Mouse (Mus musculus): Measurements from ENCODE around the gene Tpgs1.

Tpgs1 gene

DNA sequence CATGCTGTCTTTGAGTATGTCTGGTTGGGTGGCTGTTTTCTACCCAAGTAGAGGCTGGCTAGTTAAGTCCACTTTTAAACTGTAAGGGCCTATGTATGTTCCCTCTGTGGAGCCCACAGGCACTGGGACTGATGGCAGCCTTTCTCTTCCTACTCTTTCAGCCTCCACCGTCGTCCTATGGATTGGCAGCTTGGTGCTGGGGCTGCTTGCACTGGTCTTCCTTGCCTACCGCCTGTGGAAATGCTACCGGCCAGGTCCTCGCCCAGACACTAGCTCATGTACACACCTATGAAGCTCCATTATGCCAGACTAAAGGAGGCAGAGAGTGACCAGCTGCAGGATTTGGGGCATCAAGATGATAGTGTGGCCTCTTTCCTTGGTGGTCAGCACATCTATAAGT is 1.1 kb upstream of the Tpgs1 start:
- DNase-seq (ENCODE audit: low read depth, low spot score): no peak

DNA sequence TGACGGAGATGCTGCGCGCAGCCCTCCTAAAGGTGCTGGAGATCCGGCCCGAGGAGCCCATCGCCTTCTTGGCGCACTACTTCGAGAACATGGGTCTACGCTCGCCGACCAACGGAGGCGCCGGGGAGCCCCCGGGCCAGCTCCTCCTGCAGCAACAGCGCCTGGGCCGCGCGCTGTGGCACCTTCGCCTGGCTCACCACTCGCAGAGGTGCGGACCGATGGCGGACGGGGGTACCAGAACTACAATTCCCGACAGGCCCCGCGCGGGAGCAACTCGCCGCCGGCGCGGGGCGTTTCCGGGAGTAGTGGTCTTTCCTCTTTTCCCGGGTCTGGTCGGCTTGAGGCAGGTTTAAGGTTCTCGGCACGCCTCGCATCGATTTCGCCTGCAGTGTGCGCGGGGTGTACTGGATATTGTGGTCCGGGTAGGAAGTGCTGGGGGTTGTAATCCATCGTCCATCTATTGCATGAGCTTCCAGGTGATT is 448 bp downstream of the Tpgs1 start:
- DNase-seq (ENCODE audit: low read depth, low spot score): peak; percentile 76

DNA sequence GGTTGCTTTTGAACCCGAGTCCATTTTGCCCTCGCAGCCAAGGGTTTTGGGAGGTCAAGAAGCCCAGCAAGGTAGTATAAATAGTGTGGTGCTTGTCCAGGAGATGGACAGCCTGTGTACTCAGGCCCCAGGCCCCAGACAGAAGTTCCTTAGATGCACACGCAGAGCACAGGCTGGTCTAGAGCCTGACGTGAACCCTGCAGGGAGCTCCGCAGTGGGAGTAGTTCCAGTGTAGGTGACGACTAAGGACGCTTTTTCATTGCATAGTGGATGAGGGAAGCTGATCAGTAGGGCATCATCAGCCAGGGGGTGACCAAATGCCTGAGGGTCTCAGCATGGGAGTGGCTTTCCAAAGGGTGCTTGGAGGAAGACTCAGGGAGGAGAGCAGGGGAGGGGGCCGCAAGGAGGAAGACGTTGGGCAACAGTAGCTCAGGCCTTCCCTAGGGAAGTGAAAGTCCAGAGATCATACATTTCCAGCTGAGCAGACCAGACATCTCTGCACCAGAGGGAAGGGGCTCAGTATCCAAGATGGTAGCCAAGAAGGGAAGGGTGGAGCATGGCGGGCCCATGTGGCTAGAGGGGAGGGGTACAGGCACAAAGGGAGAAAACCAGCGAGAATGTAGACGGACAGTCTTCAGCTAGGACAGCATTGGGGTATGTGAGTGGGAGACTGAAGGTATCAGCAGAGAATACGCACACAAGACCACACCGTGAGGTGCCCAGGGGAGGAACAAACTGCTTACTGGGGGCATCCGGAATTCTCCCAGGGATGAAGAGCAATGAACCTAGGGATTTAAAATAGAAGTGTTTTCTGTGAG is 1.1 kb downstream of the Tpgs1 start:
- no peak for DNase-seq (ENCODE audit: low read depth, low spot score)

DNA sequence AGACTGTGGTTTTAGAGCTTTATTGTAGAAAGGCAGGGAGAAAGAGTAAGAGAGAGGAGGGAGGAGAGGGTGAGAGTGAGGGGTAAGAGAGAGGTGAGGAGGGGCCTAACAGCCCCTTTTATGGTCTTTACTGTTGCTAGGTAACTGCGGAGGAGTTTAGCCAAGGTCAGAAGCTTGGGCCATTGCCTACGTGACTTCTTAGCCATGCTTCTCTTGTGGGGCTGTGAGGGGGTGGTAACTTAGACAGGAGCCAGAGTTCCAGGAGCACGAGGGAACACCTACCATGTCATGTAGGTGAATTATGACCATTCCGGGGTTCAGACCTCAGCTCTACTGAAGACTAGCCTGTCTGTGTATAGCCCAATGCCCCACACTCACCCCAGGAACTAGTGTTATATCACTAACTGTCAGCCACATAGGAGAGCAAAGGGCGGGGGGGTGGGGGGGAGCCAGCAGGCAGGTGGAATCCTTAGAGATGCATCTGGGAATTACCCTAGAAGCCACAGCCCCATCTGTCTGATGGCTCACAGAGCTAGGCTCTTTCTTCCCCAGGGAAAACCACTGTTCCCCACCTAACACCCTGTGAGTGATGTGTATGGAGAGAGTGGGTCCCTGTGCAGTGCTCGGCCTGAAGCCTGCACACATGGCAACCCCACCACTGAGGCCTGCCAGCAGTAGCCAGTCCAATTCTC is 2.4 kb downstream of the Tpgs1 start:
- DNase-seq (ENCODE audit: low read depth, low spot score): no peak

DNA sequence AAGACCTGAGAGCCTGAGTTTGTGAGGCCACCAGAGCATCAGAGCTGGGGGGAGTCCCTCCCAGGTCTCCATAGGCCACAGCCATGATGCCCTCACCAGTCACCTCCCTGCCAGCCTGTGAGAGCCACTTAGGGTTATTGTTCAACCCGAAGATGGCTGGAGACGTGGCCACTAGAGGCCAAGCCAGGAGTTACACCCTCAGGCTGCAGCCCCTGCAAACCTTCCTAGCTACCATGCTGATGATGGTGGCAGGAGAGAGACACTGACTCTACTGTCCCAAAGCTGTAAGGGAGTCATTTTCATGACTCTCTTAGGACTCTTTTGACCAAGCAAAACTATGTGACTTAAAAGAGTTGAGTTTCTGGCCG is 2.9 kb downstream of the Tpgs1 start:
- DNase-seq (ENCODE audit: low read depth, low spot score): no peak

DNA sequence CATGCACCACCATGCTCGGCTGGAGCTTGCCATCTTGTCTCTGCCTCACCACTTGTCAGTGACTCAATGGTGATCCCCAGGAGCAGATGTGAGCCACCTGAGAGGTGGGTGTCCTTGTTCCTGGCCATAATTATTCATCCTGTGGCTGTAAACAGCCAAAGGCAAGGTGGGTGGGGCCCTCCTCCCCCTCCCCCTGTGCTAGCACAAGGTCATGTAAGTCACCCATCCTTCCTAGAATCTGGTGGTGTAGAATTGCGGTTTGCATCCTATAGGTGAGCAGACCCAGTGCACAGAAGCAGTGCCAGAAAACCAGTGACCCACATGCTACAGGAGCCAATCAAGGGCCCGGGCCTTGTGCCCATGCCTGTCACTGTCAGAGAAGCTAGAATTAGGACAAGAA is 3.9 kb downstream of the Tpgs1 start:
- DNase-seq (ENCODE audit: low read depth, low spot score): no peak

DNA sequence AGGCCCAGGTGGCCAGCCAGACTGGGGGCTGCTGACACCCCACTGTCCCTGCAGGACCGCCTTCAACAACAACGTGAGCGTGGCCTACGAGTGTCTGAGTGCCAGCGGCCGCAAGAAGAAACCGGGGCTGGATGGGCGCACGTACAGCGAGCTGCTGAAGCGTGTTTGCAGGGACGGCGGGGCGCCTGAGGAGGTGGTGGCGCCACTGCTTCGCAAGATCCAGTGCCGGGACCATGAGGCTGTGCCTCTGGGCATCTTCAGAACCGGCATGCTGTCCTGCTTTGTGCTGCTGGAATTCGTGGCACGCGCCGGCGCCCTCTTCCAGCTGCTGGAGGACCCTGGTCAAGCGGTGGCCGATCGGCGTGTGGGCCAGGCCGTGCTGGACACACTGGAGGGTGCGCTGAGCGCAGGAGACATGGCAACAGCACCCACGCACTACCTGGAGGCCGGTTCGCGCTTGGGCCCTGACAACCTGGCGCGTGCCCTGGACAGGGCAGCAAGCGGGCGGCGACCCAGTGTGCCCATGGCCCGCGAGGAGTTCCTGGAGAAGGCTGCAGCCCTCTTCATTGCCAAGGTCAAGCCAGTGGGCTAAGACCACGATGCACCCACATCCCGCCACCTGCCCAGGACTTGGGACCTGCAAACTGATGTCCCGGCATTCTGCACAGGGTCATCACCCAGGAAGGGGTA is 6.3 kb downstream of the Tpgs1 start:
- no peak for DNase-seq (ENCODE audit: low read depth, low spot score)

DNA sequence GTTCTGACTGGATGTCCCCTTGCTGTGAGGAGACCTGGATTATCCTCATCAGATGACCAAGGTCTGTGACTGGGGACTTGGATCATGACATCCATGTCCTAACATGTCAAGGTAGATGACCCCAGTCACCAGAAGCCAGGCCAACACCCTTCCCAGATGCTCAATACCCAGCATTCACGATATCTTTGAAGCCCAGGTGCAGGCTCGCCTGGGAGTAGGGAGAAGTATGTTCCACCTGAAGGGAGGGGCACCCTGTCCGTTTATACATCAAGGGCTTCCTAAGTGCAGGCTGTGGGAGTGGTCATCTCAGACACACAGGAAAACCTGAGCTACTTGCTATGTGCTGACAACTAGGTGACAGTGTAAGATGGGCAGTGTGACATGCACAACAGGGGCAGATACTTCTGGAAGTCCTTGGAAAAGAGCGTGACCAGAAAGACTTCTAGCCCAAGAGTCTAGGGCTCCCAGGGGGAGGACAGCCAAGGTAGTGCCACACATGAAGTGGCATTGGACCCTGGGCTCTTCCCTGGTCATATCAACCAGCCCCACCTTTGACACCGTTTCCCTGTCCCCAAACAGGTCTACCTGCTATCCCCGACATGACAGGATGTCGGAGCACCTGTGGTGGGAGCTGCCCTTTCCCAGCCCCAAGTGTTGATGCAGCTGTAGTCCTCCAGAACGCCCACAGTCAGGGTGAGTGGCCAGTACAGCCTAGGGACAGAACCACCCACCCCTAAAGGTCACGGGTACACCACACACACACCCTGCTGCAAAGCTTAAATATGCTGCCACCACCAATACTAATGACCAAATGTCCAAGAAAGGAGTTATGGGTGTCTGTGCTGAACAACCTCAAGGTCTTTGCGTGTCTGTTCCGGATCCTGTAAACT is 11.7 kb downstream of the Tpgs1 start:
- no peak for DNase-seq (ENCODE audit: low read depth, low spot score)

DNA sequence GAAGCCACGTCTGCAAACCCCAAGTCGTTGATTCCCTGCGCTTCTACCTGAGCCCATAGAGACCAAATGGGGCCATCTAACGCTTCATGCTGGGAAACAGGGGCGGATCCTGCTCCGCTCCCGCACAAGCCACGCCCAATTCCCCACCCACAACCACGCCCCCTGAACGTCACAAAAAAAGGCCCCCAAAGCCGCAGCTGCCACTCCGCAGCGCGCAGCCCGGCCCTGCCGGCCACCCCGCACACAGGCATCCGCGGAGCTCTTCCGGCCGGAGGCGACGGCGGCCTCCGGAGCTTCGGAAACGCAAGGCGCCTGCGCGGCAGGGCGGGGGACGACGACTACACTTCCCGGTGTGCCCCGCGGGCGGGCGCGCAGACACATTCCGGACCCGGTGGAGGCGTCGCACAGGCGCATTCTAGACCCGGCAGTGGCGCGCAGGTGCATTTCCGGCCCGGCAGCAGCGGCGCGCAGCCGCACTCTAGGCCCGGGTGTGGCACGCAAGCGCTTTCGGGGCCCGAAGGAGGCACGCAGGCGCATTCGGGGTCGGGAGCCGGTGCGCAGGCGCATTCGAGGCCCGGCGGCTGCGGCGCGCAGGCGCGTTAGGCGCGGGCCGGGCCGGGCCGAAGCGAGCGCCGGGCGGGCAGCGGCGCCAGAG is 12.5 kb downstream of the Tpgs1 start, which contains the start of gene Cdc34:
Gene Cdc34 (plus strand): TSS at position 605 of the 655 bp plus-strand sequence.
- DNase-seq (ENCODE audit: low read depth, low spot score): peak; percentile 100

DNA sequence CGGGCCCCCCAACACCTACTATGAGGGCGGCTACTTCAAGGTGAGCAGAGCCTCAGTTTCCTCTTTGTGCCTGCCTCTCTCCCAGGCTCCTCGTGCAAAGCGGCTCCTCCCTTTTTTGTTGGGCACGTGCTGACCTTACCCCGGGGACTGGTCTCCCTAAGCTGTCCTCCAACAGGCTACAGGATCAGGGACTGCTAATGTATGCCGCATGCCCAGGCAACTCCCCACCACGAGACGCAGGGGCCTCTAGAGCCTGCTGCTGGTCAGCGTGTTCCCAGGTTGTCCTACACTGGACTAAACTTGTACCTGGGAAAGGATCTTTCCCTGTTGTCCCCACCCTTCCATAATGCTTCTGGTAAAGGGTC is 13.4 kb downstream of the Tpgs1 start:
- DNase-seq (ENCODE audit: low read depth, low spot score): peak; percentile 45

DNA sequence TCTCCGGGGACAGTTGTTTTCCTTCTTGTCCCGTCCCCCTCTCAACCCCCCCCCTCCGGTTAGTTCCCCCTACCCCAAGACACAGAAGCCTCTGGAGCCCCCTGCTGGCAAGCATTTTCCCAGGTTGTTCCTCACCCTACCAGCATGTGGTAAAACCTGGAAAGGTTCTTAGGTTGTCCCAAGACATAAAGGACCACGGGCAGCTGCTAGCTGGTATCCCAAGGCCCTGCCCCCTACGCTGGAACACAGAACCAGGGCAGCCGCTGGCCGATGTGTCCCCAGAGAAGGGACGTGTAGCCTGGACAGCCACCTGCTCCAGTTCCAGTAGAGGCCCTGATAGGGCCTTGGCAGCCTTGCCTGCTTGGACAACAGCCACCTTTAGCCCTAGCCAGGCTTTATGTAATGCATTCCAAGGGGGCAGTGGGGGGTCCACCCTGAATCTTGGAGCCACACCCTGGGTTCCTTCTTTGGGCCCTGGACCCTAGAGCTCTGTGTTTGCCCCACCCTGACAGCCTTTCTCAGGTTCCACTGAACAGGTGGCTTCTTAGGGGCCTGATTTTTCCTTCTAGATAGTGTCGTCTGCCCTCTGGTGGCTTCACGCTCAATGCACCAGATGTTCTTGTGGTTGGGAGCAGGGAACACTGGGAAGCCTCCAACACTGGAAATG is 13.9 kb downstream of the Tpgs1 start:
- peak; percentile 71 for DNase-seq (ENCODE audit: low read depth, low spot score)

DNA sequence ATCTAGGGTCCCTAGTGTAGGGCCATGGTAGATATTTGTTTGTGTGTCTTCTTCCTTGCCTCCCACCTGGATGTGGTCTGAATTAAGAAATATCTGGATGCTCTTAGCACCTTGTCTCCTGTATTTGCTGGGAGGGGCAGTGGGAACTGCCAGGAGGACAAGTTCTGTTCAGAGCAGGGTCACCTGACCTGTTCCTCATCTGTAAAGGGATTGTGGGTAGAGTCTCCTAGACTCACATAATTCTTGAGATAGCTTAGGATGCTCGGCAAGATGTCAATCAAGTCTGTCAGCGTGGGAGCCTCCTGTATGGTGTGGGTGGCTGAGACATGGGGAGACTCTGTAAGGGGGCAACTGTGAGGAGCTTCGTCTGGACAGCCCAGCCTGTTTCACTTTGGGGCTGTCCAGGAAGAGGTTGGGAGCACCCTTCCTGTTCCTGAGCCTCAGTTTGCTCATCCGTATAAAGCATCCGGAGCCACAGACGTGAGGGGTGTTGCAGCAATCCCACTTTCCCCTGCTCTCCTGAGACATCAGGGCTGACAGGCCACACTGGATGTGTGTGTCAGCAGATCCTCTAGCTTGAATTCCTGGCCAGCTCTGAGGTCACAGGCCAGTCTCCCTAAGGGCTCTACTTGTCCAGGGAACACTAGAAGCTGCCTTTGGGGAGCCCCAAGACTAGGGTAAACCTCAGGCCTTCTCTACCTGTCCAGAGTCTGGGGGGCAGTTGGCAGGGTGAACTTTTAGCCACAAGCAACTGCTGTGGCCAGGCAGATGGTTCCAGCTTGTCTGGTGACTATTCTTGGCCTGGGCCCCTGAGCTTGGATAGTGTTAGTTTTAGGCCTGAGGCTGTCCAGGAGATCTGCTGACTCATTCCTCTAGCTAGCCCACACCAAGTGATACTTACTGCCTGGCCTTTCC is 14.8 kb downstream of the Tpgs1 start:
- DNase-seq (ENCODE audit: low read depth, low spot score): no peak

DNA sequence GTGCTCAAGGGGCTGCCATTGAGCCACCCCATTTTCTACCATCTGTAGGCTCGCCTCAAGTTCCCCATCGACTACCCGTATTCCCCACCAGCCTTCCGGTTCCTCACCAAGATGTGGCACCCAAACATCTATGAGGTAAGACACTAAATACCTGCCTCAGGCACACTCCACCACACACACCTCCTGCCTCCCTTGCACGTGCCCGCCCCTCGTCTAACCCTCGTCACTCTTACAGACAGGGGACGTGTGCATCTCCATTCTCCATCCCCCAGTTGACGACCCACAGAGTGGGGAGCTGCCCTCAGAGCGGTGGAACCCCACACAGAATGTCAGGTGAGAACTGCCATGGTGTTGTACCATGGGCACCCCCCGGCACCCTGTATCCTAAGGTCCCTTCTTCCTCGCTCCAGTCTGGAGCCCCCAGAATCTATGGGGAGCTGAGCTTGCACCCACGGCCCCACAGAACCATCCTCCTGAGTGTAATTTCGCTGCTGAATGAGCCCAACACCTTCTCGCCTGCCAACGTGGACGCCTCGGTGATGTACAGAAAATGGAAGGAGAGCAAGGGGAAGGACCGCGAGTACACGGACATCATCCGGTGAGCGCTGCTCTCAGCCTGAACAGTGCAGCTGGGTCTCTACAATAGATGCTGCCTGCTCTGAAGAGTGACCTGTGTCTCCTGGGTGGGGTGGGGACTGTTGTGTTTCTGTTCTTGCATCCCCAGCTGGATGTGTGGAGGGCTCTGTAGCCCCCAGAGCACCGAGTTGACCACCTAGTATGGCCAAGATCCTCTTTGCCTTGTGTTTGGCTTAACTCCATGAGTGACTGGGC is 15.8 kb downstream of the Tpgs1 start:
- DNase-seq (ENCODE audit: low read depth, low spot score): no peak

DNA sequence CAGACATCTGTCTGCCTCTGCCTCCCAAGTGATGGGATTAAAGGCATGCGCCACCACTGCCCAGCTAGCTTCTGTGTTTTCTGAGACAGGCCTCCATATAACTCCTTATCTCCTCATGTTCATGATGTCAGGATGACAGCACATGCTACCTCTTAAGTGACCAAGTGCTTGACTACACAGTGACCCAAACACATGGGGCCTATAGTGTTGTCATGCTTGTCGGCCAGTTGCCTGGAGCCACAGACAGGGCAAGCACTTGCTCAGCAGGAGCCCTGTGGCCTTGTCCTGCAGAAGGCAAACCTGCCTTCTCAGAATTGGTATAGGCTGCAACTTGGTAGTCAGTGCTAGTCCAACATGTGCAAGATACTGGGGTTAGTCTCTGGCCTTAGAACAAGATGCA is 17.1 kb downstream of the Tpgs1 start:
- DNase-seq (ENCODE audit: low read depth, low spot score): no peak

DNA sequence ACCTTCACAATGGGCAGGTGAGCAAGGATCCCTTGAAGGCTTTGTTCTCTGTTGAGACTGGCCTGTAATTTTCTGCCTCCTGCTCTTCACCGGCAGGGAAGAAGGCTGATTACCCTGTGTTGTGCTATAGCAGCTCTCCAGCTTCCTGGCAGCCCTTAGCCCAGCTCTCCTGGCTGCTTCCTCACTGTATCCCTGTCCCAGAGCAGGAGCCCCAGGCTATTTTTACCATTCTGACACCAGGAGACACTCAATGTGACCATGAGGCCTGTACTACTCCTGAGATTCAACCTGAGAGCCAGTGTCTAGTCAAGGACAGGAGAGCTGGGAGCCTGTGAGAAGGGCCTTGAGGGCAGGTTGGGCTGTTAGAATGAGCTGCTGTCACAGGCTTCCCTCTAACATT is 17.5 kb downstream of the Tpgs1 start:
- DNase-seq (ENCODE audit: low read depth, low spot score): no peak

DNA sequence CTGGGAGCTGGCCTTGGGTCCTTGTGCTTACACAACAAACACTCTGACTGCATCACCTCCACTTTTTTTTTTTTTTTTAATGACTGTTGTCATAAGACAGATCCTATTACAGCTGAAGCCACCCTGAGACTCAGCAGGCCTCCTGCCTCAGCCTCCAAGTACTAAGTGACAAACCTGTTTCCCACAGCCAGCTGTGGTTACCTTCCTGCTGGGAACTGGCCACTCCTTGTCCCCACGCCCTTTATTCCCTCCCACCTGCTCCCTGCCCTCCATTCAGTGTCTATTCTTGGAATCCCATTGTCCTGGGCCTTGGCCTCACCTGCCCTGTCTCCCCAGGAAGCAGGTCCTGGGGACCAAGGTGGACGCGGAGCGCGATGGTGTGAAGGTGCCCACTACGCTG is 18.3 kb downstream of the Tpgs1 start:
- no peak for DNase-seq (ENCODE audit: low read depth, low spot score)

DNA sequence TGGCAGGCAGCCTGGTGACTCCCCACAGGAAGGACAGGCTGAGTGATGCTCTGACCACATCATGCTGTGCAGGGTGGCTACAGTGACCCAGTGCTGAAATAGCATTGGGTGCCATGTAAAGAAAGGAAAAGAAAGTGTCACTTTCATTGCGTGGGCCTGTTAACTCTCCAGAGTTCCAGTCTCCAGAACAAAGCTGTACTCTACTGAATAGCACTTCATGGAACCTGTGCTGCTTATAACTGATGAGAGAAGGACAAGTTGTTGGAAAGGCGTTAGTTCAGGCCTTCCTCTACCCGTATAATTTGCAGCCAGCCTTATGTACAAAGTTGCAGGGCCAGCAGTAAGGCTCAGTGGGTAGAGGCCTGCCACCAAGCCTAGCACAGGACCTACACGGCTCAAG is 19.6 kb downstream of the Tpgs1 start, which contains the start of gene Gzmm:
Gene Gzmm (plus strand): TSS at position 301 of the 400 bp plus-strand sequence.
- no peak for DNase-seq (ENCODE audit: low read depth, low spot score)

DNA sequence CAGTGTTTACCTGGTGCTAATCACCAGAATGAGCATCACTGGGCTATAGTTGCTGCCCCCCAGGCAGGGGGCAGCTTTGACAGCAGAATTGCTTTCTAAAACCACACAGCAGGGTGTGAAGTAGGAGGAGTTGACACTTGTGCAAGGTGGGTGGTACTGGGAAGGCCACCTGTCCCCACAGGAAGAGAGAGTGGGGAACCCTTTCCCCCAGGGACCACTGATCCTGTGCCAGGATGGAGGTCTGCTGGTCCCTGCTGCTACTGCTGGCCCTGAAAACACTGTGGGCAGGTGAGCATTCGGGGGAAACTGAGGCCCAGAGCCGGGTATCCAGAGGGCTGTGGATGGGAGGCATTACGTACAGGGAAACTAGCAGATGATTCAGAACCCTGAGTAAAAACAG is 20.0 kb downstream of the Tpgs1 start:
- DNase-seq (ENCODE audit: low read depth, low spot score): no peak

Data from CD4-positive, CD25-positive, alpha-beta regulatory T cell, adult 2 months (primary cell).